Mouse (Mus musculus) ES-E14 (cell line): ENCODE measurements around the gene Fbln1.

Source experiments
- ZC3H11A ChIP-seq: IDR thresholded peaks from 2 replicates; pipeline ENCODE4 v1.6.1; 2012; ENCODE audit warnings: low read depth, mild to moderate bottlenecking, inconsistent platforms, low read length, borderline replicate concordance
- ZNF384 ChIP-seq: IDR thresholded peaks from 2 replicates; pipeline ENCODE4 v1.6.1; 2012; ENCODE audit warnings: low read depth, low read length, inconsistent platforms

- TF ChIP-seq ZNF384 (no peak), ZC3H11A (no peak)
Observed at GRCm38 (mm10) chr15:85174060-85174459, 31.7 kb upstream of the Fbln1 start.
